In genomic region chr8:95807861-95808260, GRCm38 (mm10) we compare ENCODE assay signal across 7 mouse cellular contexts. TPM values are rescaled to one million over a fixed set of nuclear protein-coding genes. Genes with fewer than 3 reads are reported as not detected.
DNase-seq lines count a peak whose midpoint lies in the region; ATAC-seq lines count a peak whose summit lies in the region.

No protein-coding gene starts in this region.

- ATAC-seq in embryonic facial prominence, embryonic 11.5 days (replicated peaks; ENCODE audit: insufficient number of reproducible peaks, low FRiP score, low TSS enrichment, low read depth): peak; percentile 92
- ATAC-seq in granulocyte monocyte progenitor cell, adult 5-6 weeks (replicated peaks; ENCODE audit: poor library complexity, severe bottlenecking): peak; percentile 77
- ATAC-seq in midbrain, embryonic 13.5 days: peak; percentile 93

- H3K4me1 ChIP-seq in embryonic facial prominence, embryonic 11.5 days (ENCODE audit: control insufficient read depth, insufficient read depth, low read length): no peaks in the 10 kb centered on the region
- peaks cover 11% of the 10 kb centered on the region for H3K4me1 ChIP-seq in limb, embryonic 10.5 days
- peaks cover 21% of the 10 kb centered on the region for H3K4me1 ChIP-seq in midbrain, embryonic 13.5 days (replicated peaks)

- no peaks in the 10 kb centered on the region for H3K27me3 ChIP-seq in embryonic facial prominence, embryonic 11.5 days (ENCODE audit: control insufficient read depth, insufficient read depth, low read length)
- H3K27me3 ChIP-seq in limb, embryonic 10.5 days (ENCODE audit: low read depth, poor library complexity, severe bottlenecking): no peaks in the 10 kb centered on the region
- no peaks in the 10 kb centered on the region for H3K27me3 ChIP-seq in midbrain, embryonic 13.5 days

- H3K27ac ChIP-seq in embryonic facial prominence, embryonic 11.5 days (replicated peaks; ENCODE audit: low read depth, low read length): peak overlapping the region; percentile 69; the same call in 1 of the 2 replicates
- H3K27ac ChIP-seq in limb, embryonic 10.5 days: peak overlapping the region; percentile 99
- H3K27ac ChIP-seq in midbrain, embryonic 13.5 days: peak overlapping the region; percentile 94

- WGBS in embryonic facial prominence, embryonic 11.5 days: under 1% methylated on average over 20 of the region's 20 CpGs
- WGBS in limb, embryonic 10.5 days: 0% methylated on average over 20 of the region's 20 CpGs
- under 1% methylated on average over 20 of the region's 20 CpGs for WGBS in midbrain, embryonic 13.5 days

- H3K36me3 ChIP-seq in embryonic facial prominence, embryonic 11.5 days (replicated peaks; ENCODE audit: control insufficient read depth, insufficient read depth, low read depth, low read length): no peaks in the 10 kb centered on the region
- H3K36me3 ChIP-seq in limb, embryonic 10.5 days: peaks cover 21% of the 10 kb centered on the region
- H3K36me3 ChIP-seq in midbrain, embryonic 13.5 days: no peaks in the 10 kb centered on the region

- peak overlapping the region; percentile 45 for H3K4me2 ChIP-seq in embryonic facial prominence, embryonic 11.5 days (ENCODE audit: low read depth, low read length)
- peak overlapping the region; percentile 57 for H3K4me2 ChIP-seq in midbrain, embryonic 13.5 days (replicated peaks)

- H3K9ac ChIP-seq in embryonic facial prominence, embryonic 11.5 days (replicated peaks; ENCODE audit: low read length): peak overlapping the region; percentile 35
- H3K9ac ChIP-seq in midbrain, embryonic 13.5 days (replicated peaks): peak overlapping the region; percentile 50

- DNase-seq in adrenal gland, postnatal 14 days: peak; percentile 95
- peak; percentile 95 for DNase-seq in embryonic facial prominence, embryonic 11.5 days (ENCODE audit: low spot score)
- DNase-seq in kidney, adult 11 months: peak; percentile 97
- DNase-seq in limb, embryonic 10.5 days (ENCODE audit: low spot score): peak; percentile 87
- DNase-seq in spleen, adult 12 weeks (ENCODE audit: low spot score): peak; percentile 78

- H3K9me3 ChIP-seq in embryonic facial prominence, embryonic 11.5 days (replicated peaks; ENCODE audit: control insufficient read depth, low read length): no peaks in the 10 kb centered on the region
- H3K9me3 ChIP-seq in limb, embryonic 10.5 days (replicated peaks): no peaks in the 10 kb centered on the region
- no peaks in the 10 kb centered on the region for H3K9me3 ChIP-seq in midbrain, embryonic 13.5 days

- H3K4me3 ChIP-seq in embryonic facial prominence, embryonic 11.5 days (ENCODE audit: low read depth, low read length): peak overlapping the region; percentile 99
- peak overlapping the region; percentile 99 for H3K4me3 ChIP-seq in limb, embryonic 10.5 days
- peak overlapping the region; percentile 99 for H3K4me3 ChIP-seq in midbrain, embryonic 13.5 days (replicated peaks)

RNA-seq across cellular contexts. Expression of gene Cnot1, which starts 0.6 kb away (rescaled TPM):
- 144 and 154 TPM in 2 replicates for total RNA-seq in adrenal gland, postnatal 14 days (2021)
- polyA plus RNA-seq in embryonic facial prominence, embryonic 11.5 days (2014; fragmentation: Nextera tagmentation; extraction: Ambion mirVana): 119 and 120 TPM in 2 replicates
- 283 and 320 TPM in 2 replicates for total RNA-seq in granulocyte monocyte progenitor cell, adult 5-6 weeks (2014; fragmentation: Nextera tagmentation)
- 99.3 and 113 TPM in 2 replicates for total RNA-seq in granulocyte monocyte progenitor cell, adult 5-6 weeks (2017)
- 107 and 119 TPM in 2 replicates for polyA plus RNA-seq in limb, embryonic 10.5 days (2016; fragmentation: Nextera tagmentation; extraction: Ambion mirVana)
- 52.1 and 52.7 TPM in 2 replicates for polyA plus RNA-seq in midbrain, embryonic 13.5 days (2015; fragmentation: Nextera tagmentation; extraction: Ambion mirVana)

RNA-seq across cellular contexts. Expression of gene Sap18b, which starts 17.3 kb away (rescaled TPM):
- total RNA-seq in adrenal gland, postnatal 14 days (2021): 188 and 211 TPM in 2 replicates
- polyA plus RNA-seq in embryonic facial prominence, embryonic 11.5 days (2014; fragmentation: Nextera tagmentation; extraction: Ambion mirVana): 402 and 452 TPM in 2 replicates
- total RNA-seq in granulocyte monocyte progenitor cell, adult 5-6 weeks (2014; fragmentation: Nextera tagmentation): 28.5 and 140 TPM in 2 replicates
- total RNA-seq in granulocyte monocyte progenitor cell, adult 5-6 weeks (2017): 184 and 222 TPM in 2 replicates
- polyA plus RNA-seq in limb, embryonic 10.5 days (2016; fragmentation: Nextera tagmentation; extraction: Ambion mirVana): 387 and 427 TPM in 2 replicates
- polyA plus RNA-seq in midbrain, embryonic 13.5 days (2015; fragmentation: Nextera tagmentation; extraction: Ambion mirVana): 252 and 266 TPM in 2 replicates

RNA-seq across cellular contexts. Expression of gene Slc38a7, which starts 45.5 kb away (rescaled TPM):
- 13.3 and 13.6 TPM in 2 replicates for total RNA-seq in adrenal gland, postnatal 14 days (2021)
- polyA plus RNA-seq in embryonic facial prominence, embryonic 11.5 days (2014; fragmentation: Nextera tagmentation; extraction: Ambion mirVana): 15.2 and 15.4 TPM in 2 replicates
- 8.2 and 21.8 TPM in 2 replicates for total RNA-seq in granulocyte monocyte progenitor cell, adult 5-6 weeks (2014; fragmentation: Nextera tagmentation)
- total RNA-seq in granulocyte monocyte progenitor cell, adult 5-6 weeks (2017): 7.0 and 8.4 TPM in 2 replicates
- polyA plus RNA-seq in limb, embryonic 10.5 days (2016; fragmentation: Nextera tagmentation; extraction: Ambion mirVana): 14.7 and 17.9 TPM in 2 replicates
- 22.7 and 25.3 TPM in 2 replicates for polyA plus RNA-seq in midbrain, embryonic 13.5 days (2015; fragmentation: Nextera tagmentation; extraction: Ambion mirVana)

Comparison
In these comparisons a context has a peak if more than half of its experiments do, and no peak if none do; other contexts are left out.
1. Peak in every context shown above with its lines: DNase-seq, ATAC-seq, H3K4me3 ChIP-seq and H3K27ac ChIP-seq.